Mouse (Mus musculus) limb, embryonic 11.5 days (tissue): ENCODE measurements around the gene BC048679. TPM values are rescaled to one million over a fixed set of nuclear protein-coding genes. Genes with fewer than 3 reads are reported as not detected.

Experiments
- ATAC-seq: fragments of 200-750 bp; cut with Nextera tagmentation; 2 replicates; pipeline ENCODE4 v1.8.0; 2017; ENCODE audit warnings: low read depth; ENCODE audit not compliant: insufficient number of reproducible peaks, low FRiP score, low TSS enrichment
- DNase-seq: peaks from one replicate; pipeline ENCODE4 v3.0.0-alpha.2; 2015; ENCODE audit warnings: low spot score
- H3K27ac ChIP-seq: fragments of 300-500 bp; sonication (generic); replicated peaks from 2 replicates; pipeline ENCODE4 v1.5.1; 2014; ENCODE audit warnings: low read depth, mild to moderate bottlenecking, low read length
- H3K27me3 ChIP-seq: fragments of 300-500 bp; sonication (generic); 2 replicates; pipeline ENCODE4 v1.6.1; 2014; ENCODE audit warnings: mild to moderate bottlenecking, low read length, mixed read lengths; ENCODE audit not compliant: control insufficient read depth, insufficient read depth
- H3K36me3 ChIP-seq: fragments of 300-500 bp; sonication (generic); 2 replicates; pipeline ENCODE4 v1.6.1; 2014; ENCODE audit warnings: mild to moderate bottlenecking, low read length, moderate library complexity, mixed read lengths; ENCODE audit not compliant: control insufficient read depth, insufficient read depth
- H3K4me1 ChIP-seq: fragments of 300-500 bp; sonication (generic); 2 replicates; pipeline ENCODE4 v1.6.1; 2014; ENCODE audit warnings: low read length, mixed read lengths; ENCODE audit not compliant: control insufficient read depth, insufficient read depth
- H3K4me2 ChIP-seq: fragments of 300-500 bp; sonication (generic); 2 replicates; pipeline ENCODE4 v1.6.1; 2014; ENCODE audit warnings: low read depth, mild to moderate bottlenecking, moderate library complexity; ENCODE audit not compliant: severe bottlenecking
- H3K4me3 ChIP-seq: fragments of 300-500 bp; sonication (generic); 2 replicates; pipeline ENCODE4 v1.5.1; 2014; ENCODE audit warnings: low read depth, low read length
- H3K9ac ChIP-seq: fragments of 300-500 bp; sonication (generic); 2 replicates; pipeline ENCODE4 v1.6.1; 2014; ENCODE audit warnings: mild to moderate bottlenecking, low read length
- H3K9me3 ChIP-seq: fragments of 300-500 bp; sonication (generic); 2 replicates; pipeline ENCODE4 v1.6.1; 2016; ENCODE audit warnings: low read length; ENCODE audit not compliant: control insufficient read depth
- WGBS: fragments of 180-500 bp; shearing (Covaris S2); extraction: QIAGEN DNeasy Blood & Tissue Kit; methylation state at CpG from one replicate; pipeline ENCODE4 v1.1.7; 2014; 5-methylcytosine and 5-hydroxymethylcytosine counted together
- polyA plus RNA-seq: library from polyadenylated mRNA; unstranded; fragments of >200 nt; fragmentation: Nextera tagmentation; extraction: Ambion mirVana; gene quantifications from 2 replicates; pipeline ENCODE4 v1.2.1, GENCODE M21; 2014

BC048679 gene
- not detected in 2 replicates for polyA plus RNA-seq

- Histone ChIP-seq H3K9ac (no peak within 1 kb of the TSS), H3K9me3 (no peaks in the 10 kb centered on the region), H3K36me3 (no peaks in the 10 kb centered on the region), H3K27ac (no peak within 1 kb of the TSS), H3K4me3 (no peak within 1 kb of the TSS), H3K27me3 (peaks cover 8% of the 10 kb centered on the region), H3K4me2 (no peak within 1 kb of the TSS), H3K4me1 (no peaks in the 10 kb centered on the region)
- ATAC-seq (no peak), DNase-seq (no peak)
- WGBS: 80% methylated on average over 7 of the region's 7 CpGs
Measured at GRCm38 (mm10) chr7:81498181-81498580, at the start of gene BC048679. Gene BC048679, minus strand, starts transcription at chr7:81498281.

DNA sequence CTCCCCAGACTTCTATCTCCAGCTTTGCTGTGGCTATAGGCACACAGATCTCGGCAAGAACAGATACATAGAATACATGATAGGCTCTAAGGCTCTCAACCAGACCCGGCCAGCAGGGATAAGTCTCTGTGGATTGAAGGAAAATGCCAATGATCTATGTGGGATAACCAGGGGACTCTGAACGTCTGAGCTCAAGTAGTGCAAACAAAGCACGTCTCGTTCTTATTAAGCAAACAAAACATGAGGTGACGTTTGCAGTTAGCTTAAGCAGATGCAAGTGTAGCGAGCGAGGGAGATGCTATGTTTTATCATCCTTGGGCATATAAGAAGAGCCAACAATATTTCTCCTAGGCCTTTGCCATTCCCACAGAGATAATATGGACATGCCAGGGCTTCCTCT is 44.9 kb upstream of the BC048679 start:
- WGBS: 85% methylated on average over 8 of the region's 8 CpGs
- no peak overlapping the region for H3K27ac ChIP-seq
- H3K27me3 ChIP-seq: no peaks in the 10 kb centered on the region
- H3K4me2 ChIP-seq: no peak overlapping the region
- no peak overlapping the region for H3K4me3 ChIP-seq
- no peaks in the 10 kb centered on the region for H3K36me3 ChIP-seq
- ATAC-seq: no peak
- no peaks in the 10 kb centered on the region for H3K4me1 ChIP-seq
- no peak for DNase-seq
- no peak overlapping the region for H3K9ac ChIP-seq
- no peaks in the 10 kb centered on the region for H3K9me3 ChIP-seq

DNA sequence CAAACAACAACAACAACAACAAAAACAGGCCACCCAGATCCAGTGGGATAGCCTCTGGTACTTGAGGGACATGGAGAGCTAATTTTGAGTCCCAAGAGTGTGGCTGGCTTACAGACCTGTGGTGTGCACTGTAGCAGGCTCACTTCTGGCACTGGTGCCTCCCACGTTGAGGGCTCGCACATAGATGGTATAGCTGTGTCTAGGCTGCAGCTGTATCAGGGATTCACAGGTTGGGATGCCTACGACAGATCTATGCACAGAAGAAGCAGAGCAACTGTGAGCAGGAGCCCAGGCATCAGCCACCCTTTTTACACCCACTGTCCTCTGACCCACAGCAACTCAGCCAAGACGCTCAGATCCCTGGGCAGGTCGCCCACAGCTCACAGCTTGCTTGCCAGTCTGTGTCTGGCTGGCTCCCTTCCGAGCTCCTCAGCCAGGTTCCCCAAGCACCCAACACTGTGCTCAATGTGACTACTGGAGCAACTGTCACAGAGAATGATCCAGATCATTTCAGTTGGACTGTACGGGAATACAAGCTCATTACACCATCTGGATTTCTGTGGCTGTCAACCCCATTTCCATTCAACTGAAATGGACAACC is 43.9 kb upstream of the BC048679 start:
- Histone ChIP-seq H3K9me3 (no peaks in the 10 kb centered on the region), H3K36me3 (no peaks in the 10 kb centered on the region), H3K9ac (no peak overlapping the region), H3K4me1 (no peaks in the 10 kb centered on the region), H3K27ac (no peak overlapping the region), H3K27me3 (no peaks in the 10 kb centered on the region), H3K4me2 (no peak overlapping the region), H3K4me3 (no peak overlapping the region)
- no peak for DNase-seq
- WGBS: 87% methylated on average over 7 of the region's 7 CpGs
- ATAC-seq: no peak

DNA sequence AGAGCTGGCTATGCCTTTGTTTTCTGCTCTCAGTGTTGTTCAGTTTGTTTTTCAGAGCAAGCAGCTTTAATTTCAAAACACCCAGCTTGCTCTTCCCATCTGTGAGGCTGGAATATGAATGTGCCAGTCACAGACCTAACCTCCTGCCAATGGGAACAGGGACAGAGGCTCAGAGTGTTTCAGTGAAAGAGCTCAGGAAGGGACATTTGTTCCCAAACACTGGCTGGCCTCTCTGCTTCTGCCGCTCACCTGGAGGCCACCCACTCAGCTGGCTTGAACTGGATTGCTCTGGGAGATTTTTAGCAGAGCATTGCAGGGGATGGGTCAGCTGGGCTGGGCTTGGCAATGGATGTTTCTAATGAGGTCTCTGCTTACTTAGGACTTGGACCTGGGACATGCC is 42.9 kb upstream of the BC048679 start:
- DNase-seq (no peak), ATAC-seq (no peak)
- Histone ChIP-seq H3K4me3 (no peak overlapping the region), H3K9me3 (no peaks in the 10 kb centered on the region), H3K27me3 (no peaks in the 10 kb centered on the region), H3K27ac (no peak overlapping the region), H3K4me2 (no peak overlapping the region), H3K36me3 (no peaks in the 10 kb centered on the region), H3K9ac (no peak overlapping the region), H3K4me1 (no peaks in the 10 kb centered on the region)
- WGBS: 59% methylated on average over 1 of the region's 1 CpGs

- WGBS: 28% methylated on average over 2 of the region's 2 CpGs
- no peak for DNase-seq
- H3K9ac ChIP-seq: no peak overlapping the region
- no peak overlapping the region for H3K27ac ChIP-seq
- no peaks in the 10 kb centered on the region for H3K9me3 ChIP-seq
- H3K36me3 ChIP-seq: no peaks in the 10 kb centered on the region
- no peak overlapping the region for H3K4me3 ChIP-seq
- ATAC-seq: no peak
- no peaks in the 10 kb centered on the region for H3K4me1 ChIP-seq
- H3K4me2 ChIP-seq: no peak overlapping the region
- no peaks in the 10 kb centered on the region for H3K27me3 ChIP-seq
Measured at GRCm38 (mm10) chr7:81539565-81539964, 41.5 kb upstream of the BC048679 start.

DNA sequence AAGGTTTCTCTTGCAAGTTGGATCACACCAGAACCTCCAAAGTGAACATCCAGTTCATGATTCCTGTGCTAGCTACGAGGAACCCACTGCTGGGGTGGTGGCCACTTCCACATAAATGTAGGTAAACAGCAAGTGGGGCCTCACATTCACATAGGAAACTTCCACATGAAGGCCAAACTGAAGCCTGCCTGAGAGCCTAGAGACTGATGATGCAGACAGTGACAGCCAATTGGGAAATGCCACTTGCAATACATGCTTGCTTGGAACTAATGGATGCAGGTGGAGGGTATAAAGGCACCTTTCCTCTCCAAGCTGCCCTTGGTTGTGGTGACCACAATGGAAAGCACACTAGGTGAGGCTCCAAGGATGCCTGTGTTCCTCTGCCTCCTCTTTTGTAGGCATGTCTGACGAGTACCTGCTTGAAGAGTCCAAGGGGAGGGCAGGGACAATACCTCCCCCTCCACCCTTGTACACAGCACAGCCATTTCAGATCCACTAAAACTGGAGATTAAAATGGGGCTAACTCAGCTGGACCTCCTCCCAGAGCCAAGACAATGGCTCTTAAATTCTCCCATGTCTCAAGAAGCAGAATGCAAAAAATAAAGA is 40.1 kb upstream of the BC048679 start:
- H3K27me3 ChIP-seq: no peaks in the 10 kb centered on the region
- H3K9me3 ChIP-seq: no peaks in the 10 kb centered on the region
- no peak for DNase-seq
- H3K9ac ChIP-seq: no peak overlapping the region
- H3K4me1 ChIP-seq: no peaks in the 10 kb centered on the region
- WGBS: 83% methylated on average over 2 of the region's 2 CpGs
- H3K4me2 ChIP-seq: no peak overlapping the region
- H3K27ac ChIP-seq: no peak overlapping the region
- ATAC-seq: no peak
- peaks cover 9% of the 10 kb centered on the region; the same call in 1 of the 2 replicates for H3K36me3 ChIP-seq
- no peak overlapping the region for H3K4me3 ChIP-seq

- no peak overlapping the region for H3K4me3 ChIP-seq
- no peak overlapping the region for H3K4me2 ChIP-seq
- ATAC-seq: no peak
- H3K36me3 ChIP-seq: peaks cover 24% of the 10 kb centered on the region
- no peaks in the 10 kb centered on the region for H3K4me1 ChIP-seq
- H3K9me3 ChIP-seq: no peaks in the 10 kb centered on the region
- DNase-seq: no peak
- no peak overlapping the region for H3K27ac ChIP-seq
- H3K9ac ChIP-seq: no peak overlapping the region
- 91% methylated on average over 4 of the region's 4 CpGs for WGBS
- H3K27me3 ChIP-seq: no peaks in the 10 kb centered on the region
Measured at GRCm38 (mm10) chr7:81536478-81536877, 38.4 kb upstream of the BC048679 start.

DNA sequence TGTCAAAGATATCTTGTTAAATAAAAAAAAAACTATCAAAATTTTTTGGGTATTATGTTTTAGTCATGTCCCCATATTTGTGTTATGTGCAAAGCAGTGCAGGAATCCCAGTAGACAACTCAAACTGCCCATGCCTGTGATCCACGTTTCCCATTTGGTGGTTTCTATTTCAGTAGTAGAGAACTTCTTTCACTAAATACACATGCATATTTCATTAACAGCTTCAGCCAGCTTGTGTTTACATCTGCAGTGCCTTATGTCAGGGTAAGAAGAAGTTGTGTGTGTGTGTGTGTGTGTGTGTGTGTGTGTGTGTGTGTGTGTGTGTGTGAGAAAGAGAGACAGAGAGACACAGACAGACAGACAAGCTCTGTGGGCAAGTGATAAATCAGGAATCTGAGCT is 33.4 kb upstream of the BC048679 start:
- no peak overlapping the region for H3K27ac ChIP-seq
- no peak overlapping the region for H3K4me2 ChIP-seq
- H3K4me3 ChIP-seq: no peak overlapping the region
- H3K9me3 ChIP-seq: no peaks in the 10 kb centered on the region
- H3K9ac ChIP-seq: no peak overlapping the region
- H3K4me1 ChIP-seq: no peaks in the 10 kb centered on the region
- no peak for ATAC-seq
- WGBS: 86% methylated on average over 1 of the region's 1 CpGs
- H3K27me3 ChIP-seq: no peaks in the 10 kb centered on the region
- DNase-seq: no peak
- peaks cover 32% of the 10 kb centered on the region for H3K36me3 ChIP-seq

DNA sequence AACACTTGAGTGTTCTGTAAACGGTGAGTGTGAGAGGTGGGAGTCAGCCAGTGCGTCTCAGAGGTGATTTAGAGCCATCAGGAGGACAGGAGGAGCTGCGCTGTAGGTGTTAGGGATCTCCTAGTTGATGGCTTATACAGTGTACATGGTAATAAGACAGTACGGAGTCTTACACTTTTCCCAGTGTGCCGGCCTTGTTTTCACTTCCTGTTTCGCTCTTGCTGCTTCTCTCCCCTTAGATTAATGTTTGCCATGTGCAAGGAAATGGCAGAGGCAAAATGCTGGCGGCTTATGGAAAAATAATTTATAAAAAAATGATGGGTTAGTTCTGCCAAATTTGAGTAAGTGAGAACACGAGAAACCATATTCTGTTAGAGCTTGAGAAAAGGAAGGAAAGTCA is 30.8 kb upstream of the BC048679 start:
- Histone ChIP-seq H3K9me3 (no peaks in the 10 kb centered on the region), H3K27me3 (no peaks in the 10 kb centered on the region), H3K36me3 (peaks cover 32% of the 10 kb centered on the region), H3K4me1 (peaks cover 5% of the 10 kb centered on the region; the same call in 1 of the 2 replicates), H3K4me2 (no peak overlapping the region), H3K27ac (no peak overlapping the region), H3K4me3 (no peak overlapping the region), H3K9ac (no peak overlapping the region)
- 91% methylated on average over 8 of the region's 8 CpGs for WGBS
- DNase-seq (no peak), ATAC-seq (no peak)
